Mouse (Mus musculus): Measurements from ENCODE around the gene Mgat4c. TPM values are rescaled to one million over a fixed set of nuclear protein-coding genes. Genes with fewer than 3 reads are reported as not detected.
"Not testable (repeated sequence)": the region's sequence is repeated elsewhere in the genome, so short reads cannot be mapped to it uniquely, and the experiment has no call there.

Gene Mgat4c
- total RNA-seq, 4 experiments from 2014 or later = not detected

DNA sequence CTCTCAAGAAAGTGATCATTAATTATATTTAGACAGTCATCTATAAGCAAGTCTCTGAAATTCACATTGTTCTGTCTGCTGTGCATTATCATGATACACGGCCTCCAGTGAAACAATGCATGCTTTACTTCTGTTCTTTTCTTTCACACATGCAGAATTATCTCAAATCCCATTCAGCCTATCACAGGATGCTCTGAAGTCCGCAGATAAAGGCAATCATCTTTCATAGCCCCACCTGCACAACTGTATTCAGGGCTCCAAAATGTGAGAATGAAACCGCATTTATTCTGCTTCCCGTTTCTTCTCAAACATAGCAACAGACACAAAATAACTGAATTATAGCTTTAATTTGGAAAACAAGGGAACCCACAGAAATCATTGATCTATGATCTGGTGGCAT, 446.1 kb downstream of the Mgat4c start:
- DNase-seq (ENCODE audit: low spot score) = no peak

DNA sequence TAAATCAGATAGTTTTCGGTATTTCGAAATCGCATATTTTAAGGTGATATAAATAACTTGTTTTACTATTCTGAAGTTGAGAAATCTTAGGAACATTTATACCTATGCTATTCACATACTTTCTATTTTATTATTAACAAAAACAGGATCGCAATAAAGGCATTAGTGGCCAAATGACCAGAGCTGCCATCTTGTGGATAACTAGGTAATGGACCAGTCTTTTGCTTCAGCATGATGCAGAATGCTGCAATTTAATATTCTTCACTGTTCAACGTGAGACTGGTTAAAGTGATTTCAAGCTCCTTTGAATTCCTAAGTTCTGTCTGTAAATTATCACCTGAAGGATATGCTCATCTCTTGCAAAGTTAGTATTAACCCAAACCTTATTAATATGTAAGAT, 473.6 kb downstream of the Mgat4c start:
- no peak for DNase-seq (ENCODE audit: low spot score)

DNA sequence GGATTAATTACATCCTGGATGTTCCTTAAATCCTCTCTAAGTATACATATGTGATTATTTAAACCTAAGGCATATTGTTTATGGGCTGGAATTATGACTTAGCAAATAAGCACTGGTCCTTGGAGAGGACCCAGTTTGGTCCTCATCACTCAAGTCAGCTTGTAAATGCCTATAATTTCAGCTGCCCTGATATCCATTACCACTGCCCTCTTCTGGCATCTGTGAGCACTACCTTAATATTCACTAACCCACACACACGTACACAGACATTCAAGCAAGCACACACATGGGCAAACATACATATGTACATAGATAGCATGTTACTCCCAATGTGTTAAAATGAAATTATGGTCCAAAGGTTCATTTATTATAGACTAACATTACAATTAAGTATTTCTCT, 474.6 kb downstream of the Mgat4c start:
- DNase-seq (ENCODE audit: low spot score) = no peak

DNA sequence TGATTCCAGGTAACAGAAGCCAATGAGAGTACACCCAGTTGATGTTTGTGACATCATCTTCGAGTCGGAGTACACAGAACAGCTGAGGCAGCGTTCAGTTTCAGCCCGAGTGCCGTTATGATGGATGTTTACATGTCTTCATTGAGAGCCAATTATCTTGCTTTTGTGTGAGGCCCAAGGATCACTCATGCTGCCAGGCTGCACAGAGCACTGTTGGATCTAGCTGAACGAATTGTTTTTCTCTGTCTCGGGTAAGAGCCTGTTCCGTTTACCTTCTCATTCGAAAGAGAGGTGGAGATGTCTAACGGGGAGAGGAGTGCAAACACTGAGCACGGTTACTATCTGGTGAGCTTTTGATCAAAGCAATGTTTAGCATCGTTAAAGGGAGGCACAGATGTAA, 477.5 kb downstream of the Mgat4c start:
- DNase-seq (ENCODE audit: low spot score) = no peak

DNA sequence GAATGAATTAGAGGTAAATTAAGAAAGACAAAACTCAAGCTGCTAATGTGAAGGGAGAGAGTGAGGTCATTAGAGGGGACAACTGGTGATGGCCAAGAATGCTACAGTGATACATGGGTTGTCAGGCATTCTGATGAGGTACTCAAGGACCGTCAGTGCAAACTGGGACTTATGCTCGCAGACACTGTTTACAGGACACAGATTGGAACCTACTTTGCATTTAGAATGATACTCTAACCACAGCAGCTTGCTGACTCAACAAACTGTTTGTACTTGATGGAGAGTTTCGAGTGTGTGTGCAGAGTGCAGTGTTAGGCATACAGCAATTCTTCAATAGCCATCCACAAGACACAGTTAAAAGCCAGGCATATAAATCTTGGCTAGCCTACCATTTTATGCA, 503.4 kb downstream of the Mgat4c start:
- no peak for DNase-seq (ENCODE audit: low spot score)

DNA sequence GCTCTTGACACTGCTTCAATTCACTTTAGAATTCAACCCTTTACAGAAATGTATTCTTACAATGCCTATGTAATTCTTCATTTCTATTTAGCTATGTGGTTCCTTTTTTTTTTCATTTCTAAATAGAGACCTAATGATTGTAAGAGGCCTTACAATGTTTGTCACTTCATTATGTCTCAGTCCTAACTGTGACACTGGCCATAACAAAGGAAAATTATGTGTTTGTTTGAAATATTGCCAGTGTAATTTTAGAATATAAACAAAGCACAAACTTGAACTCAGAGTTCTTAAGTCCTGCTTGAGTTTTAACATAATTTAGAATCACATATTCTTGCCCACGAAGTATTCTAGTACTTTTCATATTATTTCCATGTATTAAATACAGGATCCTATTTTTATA, 510.4 kb downstream of the Mgat4c start:
- no peak for DNase-seq (ENCODE audit: low spot score)

DNA sequence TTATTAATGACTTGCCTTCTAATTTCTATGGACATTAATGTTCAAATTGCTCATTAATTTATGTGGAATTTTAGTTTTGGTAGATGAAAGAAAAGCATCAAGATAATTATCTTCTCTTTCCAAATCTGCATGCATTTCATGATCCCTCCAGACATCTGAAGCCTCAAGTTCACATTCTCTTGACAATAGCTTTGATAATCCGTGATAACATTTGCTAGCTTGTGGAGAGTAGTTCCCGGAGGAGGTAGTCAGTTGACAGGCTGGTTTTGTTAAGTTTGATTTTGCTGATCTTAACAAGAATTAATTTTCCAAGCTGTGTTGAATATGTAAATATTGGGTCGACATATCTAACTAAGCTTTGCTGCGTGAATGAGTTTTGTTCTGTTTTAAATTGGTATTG, 515.6 kb downstream of the Mgat4c start:
- DNase-seq (ENCODE audit: low spot score) = no peak

DNA sequence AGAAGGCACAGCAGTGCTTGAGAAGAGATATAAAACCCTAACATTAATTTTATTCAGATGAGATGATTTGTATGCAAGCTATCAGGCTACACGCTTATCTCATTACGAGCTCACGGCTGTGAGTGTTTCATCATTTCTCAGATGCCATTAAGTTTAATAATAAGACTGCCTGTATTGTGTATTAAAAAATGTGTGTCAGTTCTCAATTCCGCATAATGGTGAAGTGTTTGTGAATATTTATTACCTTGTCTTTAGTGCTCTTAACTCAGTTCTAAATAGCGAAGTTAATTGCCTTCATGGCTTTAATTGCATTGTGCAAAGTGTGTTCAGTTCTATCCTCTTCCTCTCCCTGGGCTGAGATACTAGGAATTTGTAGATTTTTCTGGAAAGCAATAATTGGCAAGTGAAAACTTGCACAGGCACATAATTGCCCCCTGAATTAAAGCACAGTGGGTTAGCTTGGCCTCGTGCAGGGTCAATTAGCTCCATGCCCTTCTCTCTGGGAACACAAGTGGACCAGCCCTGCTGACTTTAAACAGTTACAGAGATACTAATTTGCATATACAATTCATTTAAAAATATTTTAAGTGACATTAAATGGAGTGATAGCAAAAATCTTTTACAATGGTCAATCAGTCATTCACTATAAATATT, 557.4 kb downstream of the Mgat4c start:
- no peak for DNase-seq (ENCODE audit: low spot score)

DNA sequence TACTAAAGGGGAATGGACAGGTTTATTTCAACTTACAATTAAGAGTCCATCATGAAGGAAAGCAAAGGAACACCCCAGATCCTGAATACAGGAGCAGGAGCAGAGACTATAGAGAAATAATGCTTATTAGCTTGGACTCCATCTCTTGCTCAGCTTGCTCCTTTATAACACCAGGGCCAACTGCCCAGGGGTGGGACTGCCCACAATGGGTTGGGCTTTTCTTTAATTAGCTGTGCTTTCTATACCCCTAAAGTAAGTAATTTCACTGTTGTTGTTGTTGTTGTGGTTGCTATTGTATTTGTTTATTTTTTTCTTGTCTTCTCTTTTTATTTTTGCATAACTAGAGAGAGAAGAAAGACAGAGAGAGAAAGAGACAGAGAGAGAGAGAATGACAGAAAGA, 562.6 kb downstream of the Mgat4c start:
- DNase-seq (ENCODE audit: low spot score) = no peak

DNA sequence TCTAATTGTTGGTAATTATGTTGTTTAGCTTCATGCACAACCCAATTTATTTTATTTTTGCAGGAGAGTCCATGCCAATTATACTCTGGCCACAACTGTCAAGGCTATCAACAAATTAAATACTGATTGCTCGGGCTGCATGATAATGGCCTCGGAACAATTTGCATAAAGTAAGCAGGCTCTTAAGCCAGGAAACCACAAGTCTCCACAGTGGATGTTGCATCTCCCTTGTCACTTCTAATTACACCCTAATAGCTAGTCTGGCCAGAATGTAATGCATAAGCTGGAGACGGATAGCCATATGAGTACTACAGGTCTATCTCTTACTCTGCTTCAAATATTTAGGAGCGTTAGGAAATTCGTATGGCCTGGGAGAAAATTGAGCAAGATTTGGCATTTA, 563.3 kb downstream of the Mgat4c start:
- DNase-seq (ENCODE audit: low spot score) = no peak

DNA sequence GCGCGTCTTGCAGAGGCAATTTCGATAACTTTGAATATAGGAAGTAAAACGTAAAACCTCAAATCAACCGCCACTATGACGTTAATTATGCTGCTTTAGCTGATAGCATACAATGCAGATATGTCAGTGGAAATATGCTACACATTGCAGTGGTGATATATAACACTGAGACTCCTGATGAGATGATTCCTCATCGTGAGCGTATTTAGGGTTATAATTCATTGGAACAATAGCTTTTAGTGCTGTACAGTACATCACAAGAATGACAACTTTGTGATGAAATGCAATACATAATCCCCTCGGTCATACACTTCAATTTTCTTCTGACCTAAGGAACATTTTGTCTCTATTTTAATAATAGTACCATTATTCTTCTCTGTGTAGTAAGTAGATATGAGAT, 564.0 kb downstream of the Mgat4c start:
- no peak for DNase-seq (ENCODE audit: low spot score)

DNA sequence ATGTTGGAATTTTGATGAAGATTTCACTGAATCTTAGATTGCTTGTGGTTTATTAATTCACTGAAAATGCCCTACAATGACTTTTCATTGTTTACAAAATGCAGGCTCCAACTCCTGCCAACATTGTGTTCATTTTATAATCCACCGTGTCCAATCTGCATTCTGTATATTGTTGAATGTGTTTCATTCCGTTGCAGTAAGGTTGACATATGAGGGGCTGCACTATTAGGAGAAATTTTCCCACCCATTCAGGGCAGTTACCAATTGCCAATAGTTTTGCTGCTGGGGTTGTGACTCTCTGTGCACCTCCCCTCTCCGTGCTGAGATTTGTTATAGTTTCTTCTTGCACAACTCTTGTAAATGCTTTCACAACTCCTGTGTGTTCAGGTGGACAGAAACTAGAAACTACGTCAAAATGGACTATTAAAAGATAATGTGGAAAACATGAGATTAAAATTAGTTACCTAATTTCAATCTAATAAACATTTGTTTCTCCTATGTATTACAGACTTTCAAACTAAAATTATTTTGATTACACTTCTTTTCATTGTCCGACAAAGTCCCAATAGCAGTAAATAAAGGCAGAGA, 627.7 kb downstream of the Mgat4c start:
- DNase-seq (ENCODE audit: low spot score) = no peak

DNA sequence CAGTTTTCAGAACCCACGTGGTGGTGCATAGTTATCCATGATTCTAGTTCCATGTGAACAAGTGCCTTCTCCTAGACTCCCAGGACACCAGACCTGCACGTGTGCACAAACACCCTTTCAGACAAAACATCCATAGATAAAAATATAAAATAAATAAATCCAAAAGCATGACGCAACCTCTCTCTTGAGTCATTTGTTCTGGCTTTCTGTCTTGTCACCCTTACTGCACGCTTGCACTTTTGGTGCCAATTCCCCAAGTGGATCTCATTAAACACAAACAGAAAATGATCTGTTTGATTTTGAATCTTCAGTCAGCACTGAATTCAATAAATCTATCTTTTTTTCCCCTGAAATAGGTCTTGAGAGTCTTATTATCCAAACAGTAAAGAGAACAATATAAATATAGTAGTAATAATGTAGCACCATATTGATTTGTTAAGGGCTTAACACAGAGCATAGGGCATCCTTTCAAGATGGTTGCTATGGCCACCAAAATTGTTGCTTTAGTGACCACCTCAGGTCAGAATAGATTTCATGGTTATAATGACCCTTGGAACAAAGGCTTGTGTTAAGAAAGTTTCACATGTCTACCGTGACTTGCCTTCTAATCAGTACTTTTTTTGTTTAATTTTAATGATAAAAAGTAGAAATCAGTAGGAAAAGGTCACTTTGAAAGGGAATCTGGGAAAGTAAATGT, 684.5 kb downstream of the Mgat4c start:
- no peak for DNase-seq (ENCODE audit: low spot score)

DNA sequence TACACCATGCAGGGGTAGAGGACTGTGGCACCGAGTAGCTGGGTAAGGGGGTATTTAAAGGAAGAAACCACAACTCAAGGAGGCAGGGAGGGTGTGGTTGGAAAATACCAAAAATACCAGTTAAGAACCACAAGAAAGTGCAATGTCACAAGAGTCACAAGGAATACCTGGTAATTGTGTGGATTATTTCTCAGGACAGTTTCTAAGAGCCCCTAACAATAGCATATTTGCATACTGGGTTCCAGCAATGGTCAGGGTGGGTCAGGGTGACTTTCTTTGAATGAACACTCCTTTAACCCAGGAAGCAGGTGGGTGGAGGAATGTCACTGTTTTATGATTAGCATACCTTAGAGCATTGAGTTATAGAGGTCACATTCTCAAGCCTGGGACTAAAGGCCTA, 689.3 kb downstream of the Mgat4c start:
- DNase-seq (ENCODE audit: low spot score) = no peak

DNA sequence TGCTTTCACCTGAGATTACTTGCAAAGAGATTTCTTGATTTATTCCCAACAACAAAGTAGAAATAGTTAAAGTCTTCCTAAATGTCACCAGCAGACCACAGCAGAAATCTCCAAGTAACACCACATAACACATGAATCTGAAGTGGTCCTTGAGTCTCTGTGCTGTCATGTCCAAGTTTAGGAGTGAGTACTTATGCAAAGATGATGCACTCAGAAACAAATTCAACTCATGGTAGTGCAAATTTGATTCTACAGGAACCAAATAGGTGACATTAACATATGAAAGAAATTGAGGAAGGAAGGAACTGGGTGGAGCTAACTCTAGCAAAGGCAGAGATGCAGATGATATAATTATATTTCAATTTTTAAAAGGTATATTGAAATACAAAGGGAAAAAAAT, 690.8 kb downstream of the Mgat4c start:
- DNase-seq (ENCODE audit: low spot score) = no peak

DNA sequence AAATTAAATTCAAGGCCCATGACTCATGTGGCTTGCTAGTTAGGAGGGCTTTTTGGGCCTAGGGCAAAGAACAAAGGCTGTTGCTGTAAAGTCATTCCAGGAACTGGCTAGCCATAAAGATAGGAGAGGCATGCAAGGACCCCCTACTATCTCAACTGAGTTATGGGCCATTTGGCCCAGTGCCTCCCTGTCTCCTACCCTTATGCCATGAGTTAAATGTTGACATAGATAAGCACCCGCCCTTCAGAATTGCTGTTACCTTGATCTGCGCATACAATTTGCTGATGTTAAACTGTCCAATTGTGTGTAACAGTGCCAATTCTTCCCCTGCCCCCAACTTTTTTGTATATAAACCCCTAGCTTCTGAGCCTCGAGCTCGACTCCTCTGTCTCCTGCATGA, 692.8 kb downstream of the Mgat4c start:
- no peak for DNase-seq (ENCODE audit: low spot score)

DNA sequence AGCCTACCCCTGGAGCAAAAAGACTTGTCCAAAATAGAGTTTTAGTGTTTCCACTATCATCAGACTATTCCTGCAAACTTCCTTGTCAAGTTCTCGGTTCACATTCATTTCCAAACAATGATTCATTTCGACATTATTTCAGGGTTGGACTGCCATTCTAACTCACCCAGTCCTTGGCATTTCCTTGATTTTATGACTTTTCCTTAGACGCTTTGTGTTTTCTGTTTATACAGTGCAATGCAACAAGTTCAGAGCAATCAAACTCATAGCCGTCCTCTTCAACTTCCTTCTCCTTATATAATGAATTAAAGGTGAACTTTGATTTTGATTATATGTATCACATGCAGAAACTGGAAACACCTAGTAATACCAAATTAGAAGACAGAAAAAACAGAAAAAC, 696.1 kb downstream of the Mgat4c start:
- DNase-seq (ENCODE audit: low spot score) = no peak

DNA sequence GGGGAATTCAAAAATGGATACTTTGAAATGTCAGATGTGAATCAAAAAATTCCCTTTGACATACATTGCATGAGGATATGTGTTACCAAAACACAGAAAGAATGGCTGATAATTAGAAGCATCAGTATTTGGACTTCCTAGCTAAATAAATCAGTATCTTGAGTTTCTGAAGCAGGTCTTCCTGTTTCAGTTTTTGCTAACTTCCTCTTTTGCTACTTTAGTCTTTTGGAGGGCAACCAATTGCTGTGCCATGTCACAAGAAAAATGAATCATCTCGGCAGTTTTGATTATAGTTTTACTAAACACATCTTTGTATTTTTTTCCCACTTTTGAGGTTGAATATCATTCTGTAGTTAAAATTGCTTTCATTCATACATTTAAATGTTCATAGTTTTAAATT, 707.9 kb downstream of the Mgat4c start:
- no peak for DNase-seq (ENCODE audit: low spot score)

DNA sequence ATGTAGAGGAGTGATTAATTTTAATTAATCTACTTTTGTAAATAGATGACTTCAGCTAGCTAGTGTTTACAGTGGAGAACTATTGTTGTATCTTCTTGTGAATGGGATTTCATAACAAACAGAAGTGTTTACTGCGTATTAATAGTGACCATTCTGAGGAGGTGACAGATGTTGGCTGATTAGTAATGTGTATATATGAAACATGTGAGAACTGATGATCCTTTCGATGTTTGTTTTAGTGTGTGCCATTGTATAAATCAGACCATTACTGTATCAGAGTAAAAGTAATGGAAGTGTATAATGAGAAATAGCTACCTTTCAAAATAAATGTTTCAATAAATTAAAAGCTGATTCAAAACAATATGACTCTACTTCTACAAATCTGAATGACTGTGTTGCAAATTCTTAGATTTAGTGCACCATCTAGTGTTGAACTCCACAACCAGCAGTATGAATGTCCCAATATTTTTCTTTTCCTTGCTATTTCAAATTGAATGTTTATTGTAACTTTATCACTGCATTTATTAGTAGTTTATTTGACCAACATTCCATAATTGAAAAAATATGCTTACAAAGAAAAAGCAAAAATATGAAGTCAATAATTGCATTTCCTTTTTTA, 736.5 kb downstream of the Mgat4c start:
- no peak for DNase-seq (ENCODE audit: low spot score)

DNA sequence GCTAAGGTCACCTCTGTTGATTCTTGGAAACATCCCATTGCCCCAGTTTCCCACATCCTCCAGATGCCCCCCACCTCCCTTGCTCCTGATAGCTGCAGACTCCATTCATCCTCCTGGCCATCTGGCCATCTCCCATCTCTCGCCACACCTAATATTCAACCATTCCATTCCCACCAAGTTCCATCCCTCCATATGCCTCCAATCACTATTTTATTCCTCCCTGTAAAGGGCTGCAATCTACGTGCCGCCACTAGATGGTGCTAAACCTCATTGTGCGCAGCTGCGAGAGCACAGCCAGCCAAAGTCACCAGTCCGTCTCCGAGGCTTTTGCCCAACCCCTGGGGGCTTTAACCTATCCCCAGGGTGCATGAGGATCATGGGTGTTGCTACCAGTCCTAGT, 753.8 kb downstream of the Mgat4c start:
- DNase-seq (ENCODE audit: low spot score) = not testable (repeated sequence)

DNA sequence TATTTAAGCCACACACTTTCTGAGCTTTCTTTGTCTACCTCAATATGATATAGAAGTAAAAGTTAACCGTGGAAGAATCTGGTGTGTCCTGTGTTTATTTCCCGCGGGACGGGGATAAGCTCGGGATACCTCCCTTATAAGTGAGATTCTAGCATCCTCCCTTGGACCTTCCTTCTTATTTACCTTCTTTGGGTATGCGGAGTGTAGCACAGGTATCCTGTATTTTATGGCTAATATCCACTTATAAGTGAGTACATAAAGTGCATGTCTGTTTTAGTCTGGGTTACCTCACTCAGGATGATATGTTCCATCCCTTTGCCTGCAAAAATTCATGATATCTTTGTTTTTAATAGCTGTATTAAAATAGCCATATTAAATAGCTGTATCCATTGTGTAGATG, 754.2 kb downstream of the Mgat4c start:
- DNase-seq (ENCODE audit: low spot score) = not testable (repeated sequence)
